Mouse (Mus musculus) kidney, adult 2 months (tissue): ENCODE measurements around the gene Ptpn14.

Experiments
- CTCF ChIP-seq: fragments of 200-500 bp; conservative IDR thresholded peaks from 2 replicates; pipeline ENCODE4 v1.5.1; 2011; ENCODE audit warnings: low read depth, mild to moderate bottlenecking, control low read depth, low read length, moderate library complexity, mixed read lengths; ENCODE audit not compliant: insufficient read depth, insufficient read length
- POLR2A ChIP-seq: fragments of 200-500 bp; IDR thresholded peaks from one replicate; pipeline ENCODE4 v1.6.1; 2011; ENCODE audit warnings: low read depth, low read length, control low read depth

- TF ChIP-seq POLR2A (no peak), CTCF (no peak)
Measured at GRCm38 (mm10) chr1:189846319-189846718, 118.3 kb downstream of the Ptpn14 start.
